Mouse (Mus musculus) liver, embryonic 12.5 days (tissue): ENCODE measurements around the gene Nek9. TPM values are rescaled to one million over a fixed set of nuclear protein-coding genes. Genes with fewer than 3 reads are reported as not detected.

Experiments
- polyA plus RNA-seq: library from polyadenylated mRNA; unstranded; fragments of >200 nt; fragmentation: Nextera tagmentation; extraction: Ambion mirVana; gene quantifications from 2 replicates; pipeline ENCODE4 v1.2.1, GENCODE M21; 2016

The Nek9 gene
- polyA plus RNA-seq, 1 experiment from 2014 or later, result 11.6 TPM

Other genes with a start within 250 kb of the Nek9 start
- gene Prox2, start 228.6 kb downstream of the Nek9 start, polyA plus RNA-seq, result 3.9 and 4.1 TPM in 2 replicates
- 99.5 and 104 TPM in 2 replicates for gene Dlst, start 228.5 kb downstream of the Nek9 start, polyA plus RNA-seq
- gene Rps6kl1, start 188.1 kb downstream of the Nek9 start, polyA plus RNA-seq, result 0.57 and 0.60 TPM in 2 replicates
- 0.97 and 1.6 TPM in 2 replicates for gene Pgf, start 161.6 kb downstream of the Nek9 start, polyA plus RNA-seq
- 53.4 and 60.9 TPM in 2 replicates for gene Eif2b2, start 119.9 kb downstream of the Nek9 start, polyA plus RNA-seq
- gene Mlh3, start 68.8 kb downstream of the Nek9 start, polyA plus RNA-seq, result 4.0 and 4.4 TPM in 2 replicates
- 76.1 and 78.7 TPM in 2 replicates for gene Acyp1, start 50.9 kb downstream of the Nek9 start, polyA plus RNA-seq
- gene Zc2hc1c, start 50.8 kb downstream of the Nek9 start, polyA plus RNA-seq, result 0.12 and 0.14 TPM in 2 replicates
- gene Tmed10, start 35.5 kb upstream of the Nek9 start, polyA plus RNA-seq, result 194 and 195 TPM in 2 replicates
- gene Fos, start 134.5 kb upstream of the Nek9 start, polyA plus RNA-seq, result 1.4 and 1.5 TPM in 2 replicates